Mouse (Mus musculus): ENCODE results near the gene Epx.

DNA sequence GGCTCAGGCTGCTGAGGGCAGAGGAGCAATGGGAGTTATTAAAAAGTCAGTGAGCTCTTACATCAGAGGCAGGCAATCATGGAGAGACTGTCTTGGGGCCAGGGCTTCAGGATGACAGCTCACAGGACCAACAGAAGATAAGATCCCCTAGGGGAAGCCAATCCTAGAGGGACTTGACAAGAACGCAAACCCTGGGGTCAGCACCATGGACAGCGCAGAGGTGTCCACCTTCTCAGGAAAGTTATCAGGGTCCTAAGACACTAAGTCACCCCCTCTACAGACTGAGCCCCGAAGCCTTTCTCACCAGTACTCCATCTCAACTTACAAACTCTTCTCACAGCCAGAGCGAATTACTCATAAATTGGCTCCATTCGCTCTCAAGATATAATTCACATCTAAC lies 45.6 kb upstream of the Epx start, which contains the start of gene Olfr464:
- TF ChIP-seq CTCF (IDR thresholded peaks at IDR 0.05; ENCODE audit: low read depth) (no peak), EP300 (IDR thresholded peaks at IDR 0.05; ENCODE audit: low read depth) (no peak)
